Mouse (Mus musculus): ENCODE measurements around the gene Atg4c. TPM values are rescaled to one million over a fixed set of nuclear protein-coding genes. Genes with fewer than 3 reads are reported as not detected.
A peak's percentile ranks its signal among the peaks of the same experiment; 100 is the strongest.

Atg4c gene
- polyA plus RNA-seq, 1 experiment from 2014 or later, result 19.0 TPM

DNA sequence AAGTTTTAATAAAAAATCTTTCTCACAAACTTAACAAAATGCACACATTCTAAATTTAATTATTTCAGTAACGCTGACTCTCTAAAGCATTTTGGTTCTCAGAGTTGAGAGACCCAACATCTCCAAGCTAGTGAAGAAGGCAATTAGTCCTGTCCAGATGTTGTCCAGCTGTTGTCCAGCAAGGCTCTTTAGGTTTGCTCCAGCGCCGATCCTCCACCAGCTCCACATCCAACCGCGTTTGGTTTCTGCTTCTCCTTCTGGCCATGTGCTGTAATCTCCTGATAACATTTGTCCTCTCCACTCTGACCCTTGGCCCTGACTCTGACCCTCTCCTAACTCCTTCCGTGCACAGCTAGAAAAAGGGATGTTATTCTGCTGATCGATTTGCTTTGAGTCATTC lies 16.9 kb upstream of the Atg4c start:
- Histone ChIP-seq H3K27ac (no peak overlapping the region), H3K9ac (no peak overlapping the region), H3K4me3 (no peak overlapping the region), H3K27me3 (replicated peaks) (no peaks in the 10 kb centered on the region), H3K4me2 (replicated peaks) (no peak overlapping the region), H3K36me3 (no peaks in the 10 kb centered on the region), H3K4me1 (no peaks in the 10 kb centered on the region), H3K9me3 (no peaks in the 10 kb centered on the region)
- WGBS, result 88% methylated on average over 7 of the region's 7 CpGs
- ATAC-seq (ENCODE audit: low FRiP score, low read depth), result no peak

DNA sequence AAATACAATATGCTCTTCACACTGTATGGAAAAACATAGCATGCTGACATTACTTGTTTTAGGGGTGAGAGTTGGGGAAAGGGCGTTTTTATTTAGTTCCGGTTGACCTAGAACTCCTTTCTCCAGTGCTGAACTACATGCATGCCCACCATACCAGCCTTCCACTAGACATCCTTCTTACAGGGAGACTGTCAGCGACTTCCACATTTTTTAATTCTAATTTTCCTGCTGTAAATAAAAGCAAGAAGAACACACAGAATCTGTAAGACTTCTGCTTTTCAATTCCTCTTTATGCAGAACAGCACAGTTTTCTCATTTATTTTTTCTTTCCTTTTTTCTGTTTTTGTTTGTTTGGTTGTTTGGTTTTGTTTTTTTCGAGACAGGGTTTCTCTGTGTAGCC lies 16.5 kb upstream of the Atg4c start:
- Histone ChIP-seq H3K36me3 (no peaks in the 10 kb centered on the region), H3K9ac (no peak overlapping the region), H3K27ac (no peak overlapping the region), H3K27me3 (replicated peaks) (no peaks in the 10 kb centered on the region), H3K4me1 (no peaks in the 10 kb centered on the region), H3K4me3 (no peak overlapping the region), H3K4me2 (replicated peaks) (no peak overlapping the region), H3K9me3 (no peaks in the 10 kb centered on the region)
- WGBS, result 78% methylated on average over 4 of the region's 4 CpGs
- ATAC-seq (ENCODE audit: low FRiP score, low read depth), result no peak

DNA sequence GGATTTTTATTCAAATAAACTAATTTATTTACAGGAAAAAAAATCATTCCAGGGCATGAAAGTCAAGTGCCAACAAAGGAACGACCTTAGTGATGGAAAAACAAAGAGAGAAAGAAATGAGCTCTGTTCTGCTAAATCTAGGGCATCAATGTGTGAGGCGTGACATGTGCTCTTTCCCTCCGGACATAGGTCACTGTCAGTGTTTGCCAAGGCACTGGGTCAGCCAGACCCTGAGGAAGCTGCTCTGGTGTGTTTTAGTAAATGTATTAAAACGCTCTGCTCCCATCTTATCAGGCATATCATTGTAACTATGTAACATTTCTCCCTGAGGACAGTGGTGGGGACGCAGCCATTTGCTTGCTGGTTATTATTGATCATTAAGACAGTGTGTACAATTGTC lies 14.9 kb upstream of the Atg4c start:
- H3K4me1 ChIP-seq, result no peaks in the 10 kb centered on the region

DNA sequence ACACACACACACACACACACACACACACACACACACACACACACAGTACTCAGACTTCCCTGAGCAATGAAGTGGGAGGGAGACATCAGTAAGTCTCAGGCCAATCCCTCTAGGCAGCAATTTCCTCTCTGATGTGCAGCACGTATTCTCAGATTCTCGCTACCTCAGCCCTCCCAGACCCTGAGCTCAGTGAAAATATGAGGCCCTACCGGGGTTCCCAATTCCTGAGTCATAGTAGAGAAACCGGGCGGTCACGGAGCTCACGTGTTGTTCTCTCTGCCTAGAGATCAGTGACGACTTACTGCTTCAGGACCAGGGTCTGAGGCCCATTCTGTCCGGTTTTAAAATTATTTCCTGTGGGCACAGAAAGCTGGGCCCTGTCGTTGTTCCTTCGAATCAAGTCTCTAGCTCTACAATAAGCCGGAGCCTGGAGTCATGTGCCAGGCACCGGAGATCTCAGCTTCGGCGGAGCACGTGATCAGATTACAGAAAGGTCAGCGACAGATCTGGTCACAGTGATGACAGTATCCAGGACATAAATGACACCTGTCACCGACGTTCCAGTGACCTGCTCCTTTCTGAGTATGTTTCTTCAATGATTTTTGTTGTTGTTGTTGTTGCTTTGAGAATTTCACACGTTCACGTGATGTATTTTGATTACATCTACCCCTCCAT lies 14.2 kb upstream of the Atg4c start:
- H3K27me3 ChIP-seq (replicated peaks), result no peaks in the 10 kb centered on the region
- H3K4me1 ChIP-seq, result no peaks in the 10 kb centered on the region
- H3K9me3 ChIP-seq, result no peaks in the 10 kb centered on the region
- H3K36me3 ChIP-seq, result no peaks in the 10 kb centered on the region
- no peak for ATAC-seq (ENCODE audit: low FRiP score, low read depth)
- no peak overlapping the region for H3K9ac ChIP-seq
- no peak overlapping the region for H3K27ac ChIP-seq
- H3K4me2 ChIP-seq (replicated peaks), result no peak overlapping the region
- no peak overlapping the region for H3K4me3 ChIP-seq
- WGBS, result 77% methylated on average over 21 of the region's 21 CpGs

More for the DNA sequence above, 14.9 kb upstream of the Atg4c start:
- 71% methylated on average over 5 of the region's 5 CpGs for WGBS
- H3K36me3 ChIP-seq, result no peaks in the 10 kb centered on the region
- no peak for ATAC-seq (ENCODE audit: low FRiP score, low read depth)
- H3K27me3 ChIP-seq (replicated peaks), result no peaks in the 10 kb centered on the region
- H3K27ac ChIP-seq, result no peak overlapping the region
- H3K4me3 ChIP-seq, result no peak overlapping the region
- H3K9ac ChIP-seq, result no peak overlapping the region
- no peaks in the 10 kb centered on the region for H3K9me3 ChIP-seq
- no peak overlapping the region for H3K4me2 ChIP-seq (replicated peaks)

DNA sequence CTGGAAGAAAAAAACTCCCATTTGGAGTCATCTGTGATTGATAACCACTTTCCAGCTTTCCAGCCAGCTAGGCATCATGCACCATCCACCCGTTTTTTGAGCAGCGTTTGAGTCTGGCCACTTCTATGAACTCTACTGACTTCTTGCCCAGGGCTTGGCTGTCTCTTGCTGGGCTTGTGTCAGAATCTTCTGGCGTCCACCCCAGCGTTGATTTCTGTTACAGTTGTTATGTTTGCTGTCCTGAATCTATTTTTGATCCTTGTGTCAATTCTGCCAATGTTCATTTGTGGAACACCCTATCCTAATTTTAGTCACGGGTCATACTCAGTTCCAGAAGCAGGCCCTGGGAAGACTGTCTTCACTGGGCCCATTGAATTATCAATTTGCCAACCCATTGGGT lies 12.8 kb upstream of the Atg4c start:
- H3K9me3 ChIP-seq, result no peaks in the 10 kb centered on the region

DNA sequence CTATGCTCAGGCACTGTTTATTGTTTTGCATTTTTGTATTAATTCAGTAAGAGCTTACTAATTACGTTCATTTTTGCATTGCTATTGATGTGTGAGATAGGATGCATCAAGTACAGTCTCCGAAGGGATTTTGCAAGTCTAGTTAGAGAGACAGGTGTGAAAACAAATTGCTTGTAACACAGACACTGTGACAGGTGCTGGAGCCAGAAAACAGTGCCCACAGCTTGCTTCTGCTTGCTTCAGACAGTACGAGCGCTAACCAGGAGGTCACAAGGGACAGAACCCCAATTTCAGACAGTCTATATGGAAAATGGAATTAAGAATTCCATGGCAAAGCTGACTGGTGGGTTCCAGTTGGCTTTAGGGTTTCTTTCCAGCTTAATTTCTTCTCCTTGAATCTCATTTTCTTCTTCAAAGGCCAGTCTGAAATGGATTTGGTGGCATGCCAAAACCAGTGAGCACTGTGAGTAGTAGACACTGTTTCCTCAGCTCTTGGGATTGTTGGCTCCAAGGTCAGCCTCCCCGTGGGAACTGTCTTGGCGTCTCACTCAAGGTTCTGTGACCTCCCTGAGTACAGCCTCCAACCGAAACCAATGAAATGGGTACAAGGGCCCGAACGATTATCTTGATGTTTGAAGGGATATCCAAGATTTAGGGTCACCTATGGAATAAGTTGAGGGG lies 11.9 kb upstream of the Atg4c start:
- Histone ChIP-seq H3K4me2 (replicated peaks) (no peak overlapping the region), H3K9ac (no peak overlapping the region), H3K27me3 (replicated peaks) (no peaks in the 10 kb centered on the region), H3K27ac (no peak overlapping the region), H3K4me3 (no peak overlapping the region), H3K9me3 (no peaks in the 10 kb centered on the region), H3K36me3 (no peaks in the 10 kb centered on the region), H3K4me1 (no peaks in the 10 kb centered on the region)
- 83% methylated on average over 9 of the region's 9 CpGs for WGBS
- no peak for ATAC-seq (ENCODE audit: low FRiP score, low read depth)

More for the DNA sequence above, 12.8 kb upstream of the Atg4c start:
- no peak overlapping the region for H3K4me3 ChIP-seq
- WGBS, result 85% methylated on average over 5 of the region's 5 CpGs
- no peak overlapping the region for H3K27ac ChIP-seq
- no peak overlapping the region for H3K4me2 ChIP-seq (replicated peaks)
- H3K9ac ChIP-seq, result no peak overlapping the region
- ATAC-seq (ENCODE audit: low FRiP score, low read depth), result no peak
- no peaks in the 10 kb centered on the region for H3K4me1 ChIP-seq
- no peaks in the 10 kb centered on the region for H3K27me3 ChIP-seq (replicated peaks)
- H3K36me3 ChIP-seq, result no peaks in the 10 kb centered on the region

DNA sequence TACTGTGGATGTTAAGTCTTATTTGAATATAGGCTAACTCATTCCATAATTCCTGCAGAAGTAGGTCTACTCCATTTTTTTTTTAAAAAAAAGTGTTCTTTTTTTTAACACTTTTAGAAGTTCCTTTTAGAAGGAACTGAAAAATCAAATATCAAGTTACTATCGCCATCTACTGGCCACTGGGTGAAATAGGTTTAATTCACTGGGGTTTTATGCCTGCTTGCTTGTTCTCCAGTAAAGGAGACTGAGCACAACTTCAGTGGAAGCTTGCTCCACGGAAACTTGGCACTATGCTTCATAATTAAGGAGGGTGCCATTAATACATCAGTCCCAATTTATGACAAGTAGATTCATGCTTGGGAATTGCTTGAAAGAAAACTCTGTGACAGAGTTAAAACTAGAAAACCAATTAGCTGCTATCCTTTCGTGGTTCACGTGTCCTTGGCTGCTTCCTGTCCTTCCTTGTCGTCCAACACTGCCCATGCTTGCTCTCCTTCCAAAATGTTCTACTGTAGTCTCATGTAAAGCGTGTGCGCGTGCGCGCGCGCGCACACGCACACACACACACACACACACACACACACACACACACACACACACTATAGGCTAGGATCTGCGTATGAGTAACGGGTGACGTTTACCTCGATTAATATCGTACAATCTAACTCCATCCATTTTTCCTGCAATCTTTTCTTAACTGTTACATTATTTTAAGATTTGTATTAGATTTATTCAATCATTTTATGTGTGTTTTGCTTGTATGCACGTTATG lies 10.9 kb upstream of the Atg4c start:
- H3K36me3 ChIP-seq, result no peaks in the 10 kb centered on the region
- H3K27ac ChIP-seq, result no peak overlapping the region
- no peaks in the 10 kb centered on the region for H3K9me3 ChIP-seq
- no peak overlapping the region for H3K9ac ChIP-seq
- no peak for ATAC-seq (ENCODE audit: low FRiP score, low read depth)
- H3K4me3 ChIP-seq, result no peak overlapping the region
- WGBS, result 81% methylated on average over 20 of the region's 20 CpGs
- no peaks in the 10 kb centered on the region for H3K27me3 ChIP-seq (replicated peaks)
- no peaks in the 10 kb centered on the region for H3K4me1 ChIP-seq
- no peak overlapping the region for H3K4me2 ChIP-seq (replicated peaks)

DNA sequence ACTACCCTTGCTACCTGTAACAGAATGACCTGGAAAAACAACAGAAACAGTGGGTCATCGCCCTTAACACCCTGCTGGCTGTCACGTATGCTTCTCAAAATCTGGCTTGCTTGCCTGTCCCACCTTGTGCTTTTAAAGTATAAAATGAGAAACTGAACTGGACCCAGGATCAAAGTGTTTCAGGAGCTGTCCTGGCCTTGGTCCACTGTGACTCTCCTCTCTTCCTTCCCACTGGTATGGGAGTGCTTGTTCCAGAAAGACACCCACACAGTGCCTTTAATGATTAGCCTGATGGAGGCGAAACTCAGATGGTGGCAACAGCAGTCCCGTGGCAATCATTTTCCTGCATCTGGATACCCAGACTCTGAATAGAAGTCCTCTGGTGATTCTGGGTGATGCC lies 9.1 kb upstream of the Atg4c start:
- Histone ChIP-seq H3K4me3 (no peak overlapping the region), H3K9ac (no peak overlapping the region), H3K9me3 (no peaks in the 10 kb centered on the region), H3K4me2 (replicated peaks) (no peak overlapping the region), H3K36me3 (no peaks in the 10 kb centered on the region), H3K27ac (no peak overlapping the region), H3K27me3 (replicated peaks) (no peaks in the 10 kb centered on the region), H3K4me1 (no peaks in the 10 kb centered on the region)
- no peak for ATAC-seq (ENCODE audit: low FRiP score, low read depth)
- WGBS, result 68% methylated on average over 4 of the region's 4 CpGs

DNA sequence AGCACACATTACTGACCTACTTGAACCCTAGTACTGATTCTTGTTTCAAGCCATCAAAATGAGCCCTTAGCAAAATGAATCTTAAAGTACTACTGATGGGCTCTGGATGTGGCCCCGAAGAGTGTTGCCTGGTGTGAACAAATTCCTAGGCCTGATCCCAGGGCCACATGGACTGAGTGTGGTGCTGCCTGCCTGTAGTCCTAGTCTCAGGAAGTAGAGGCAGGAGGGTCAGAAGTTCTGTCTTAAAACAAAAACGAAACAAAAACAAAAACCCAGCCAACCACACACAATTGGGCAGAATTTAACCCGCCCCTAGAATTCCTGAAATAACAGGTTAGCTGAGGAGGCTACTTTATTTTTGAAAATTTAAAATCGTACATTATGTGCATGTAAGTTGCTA lies 8.4 kb upstream of the Atg4c start:
- H3K4me3 ChIP-seq, result no peak overlapping the region
- H3K4me1 ChIP-seq, result no peaks in the 10 kb centered on the region
- no peaks in the 10 kb centered on the region for H3K36me3 ChIP-seq
- 76% methylated on average over 4 of the region's 4 CpGs for WGBS
- H3K9me3 ChIP-seq, result no peaks in the 10 kb centered on the region
- ATAC-seq (ENCODE audit: low FRiP score, low read depth), result no peak
- no peaks in the 10 kb centered on the region for H3K27me3 ChIP-seq (replicated peaks)
- no peak overlapping the region for H3K27ac ChIP-seq
- H3K4me2 ChIP-seq (replicated peaks), result no peak overlapping the region
- no peak overlapping the region for H3K9ac ChIP-seq

DNA sequence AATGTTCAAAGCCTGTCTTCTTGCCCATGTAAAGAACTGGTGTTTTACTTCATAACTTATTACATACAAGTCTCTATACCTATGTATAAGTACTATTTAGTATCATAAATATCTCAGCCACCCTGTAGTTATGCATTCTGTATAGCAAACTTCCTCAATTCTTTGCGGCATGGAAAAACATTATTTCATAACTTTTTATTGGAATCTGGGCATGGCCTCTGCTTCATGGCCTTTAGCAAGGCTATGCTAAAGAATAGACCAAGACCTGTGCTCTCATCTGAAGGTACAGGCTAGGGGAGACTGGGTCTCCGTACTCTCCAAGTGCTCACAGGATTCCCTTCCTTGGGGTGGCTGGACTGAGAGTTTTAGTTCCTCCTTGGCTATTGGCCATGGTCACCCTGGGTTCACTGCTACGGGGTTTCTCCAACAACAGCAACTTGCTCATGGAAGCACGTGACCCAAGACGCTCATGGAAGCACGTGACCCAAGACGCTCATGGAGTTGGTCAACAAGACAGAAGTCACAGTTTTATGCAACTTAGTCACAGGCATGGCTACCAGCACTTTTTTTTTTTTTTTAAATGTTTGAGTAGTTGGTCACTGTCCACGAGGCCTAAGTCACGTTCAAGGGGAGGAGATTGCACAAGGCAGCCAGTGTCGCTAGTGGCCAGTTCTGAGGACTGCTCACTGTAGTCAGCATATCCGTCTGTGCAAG lies 7.2 kb upstream of the Atg4c start:
- Histone ChIP-seq H3K4me2 (replicated peaks) (no peak overlapping the region), H3K4me3 (no peak overlapping the region), H3K27ac (no peak overlapping the region), H3K27me3 (replicated peaks) (no peaks in the 10 kb centered on the region), H3K9ac (no peak overlapping the region), H3K9me3 (no peaks in the 10 kb centered on the region), H3K4me1 (no peaks in the 10 kb centered on the region), H3K36me3 (no peaks in the 10 kb centered on the region)
- WGBS, result 91% methylated on average over 11 of the region's 11 CpGs
- ATAC-seq (ENCODE audit: low FRiP score, low read depth), result no peak

DNA sequence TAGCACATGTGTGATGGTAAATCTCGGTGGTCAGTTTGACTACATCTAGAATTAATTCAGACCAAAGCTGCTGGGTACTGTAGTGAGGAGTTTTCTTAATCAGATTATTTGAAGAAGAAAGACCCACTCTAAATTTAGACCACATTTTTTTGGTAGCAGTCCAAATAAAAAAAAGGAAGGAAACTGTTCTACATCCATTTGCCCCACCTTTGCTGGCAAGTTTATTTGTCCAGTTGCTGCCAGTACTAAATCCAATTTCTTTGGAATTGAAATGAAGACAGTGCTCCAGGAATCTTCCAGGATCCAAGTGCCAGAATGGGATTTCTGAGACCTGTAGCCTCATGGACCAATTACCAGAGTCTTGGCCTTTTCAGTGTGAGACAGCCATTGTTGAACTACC lies 1.1 kb upstream of the Atg4c start:
- H3K27ac ChIP-seq, result no peak overlapping the region
- no peak for ATAC-seq (ENCODE audit: low FRiP score, low read depth)
- no peaks in the 10 kb centered on the region for H3K27me3 ChIP-seq (replicated peaks)
- no peak overlapping the region for H3K9ac ChIP-seq
- no peaks in the 10 kb centered on the region for H3K36me3 ChIP-seq
- H3K4me1 ChIP-seq, result no peaks in the 10 kb centered on the region
- H3K4me3 ChIP-seq, result no peak overlapping the region
- H3K4me2 ChIP-seq (replicated peaks), result no peak overlapping the region
- whole genome bisulfite sequencing, result 80% methylated on average over 1 of the region's 1 CpGs
- no peaks in the 10 kb centered on the region for H3K9me3 ChIP-seq

DNA sequence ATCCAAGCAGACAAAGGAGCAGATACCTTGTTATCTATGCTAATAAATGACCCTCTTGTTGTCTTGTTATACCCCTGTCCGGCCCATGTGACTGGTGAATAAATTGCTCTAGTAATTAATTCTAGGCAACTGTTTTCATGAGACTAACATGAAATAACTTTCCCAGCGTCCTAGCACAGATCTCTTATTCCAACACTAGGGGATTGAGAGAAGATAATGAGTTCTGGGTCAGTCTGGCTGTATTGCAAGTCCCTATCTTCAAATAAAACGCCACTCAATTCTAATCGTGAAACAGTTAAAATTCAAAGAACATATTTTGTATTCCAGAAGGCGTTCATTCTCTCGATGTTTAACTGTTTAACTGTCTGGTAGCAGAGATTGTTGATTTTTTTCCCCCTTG lies 520 bp upstream of the Atg4c start:
- Histone ChIP-seq H3K4me2 (replicated peaks) (peak overlapping the region; percentile 66), H3K9ac (peak overlapping the region; percentile 69; the same call in 1 of the 2 replicates), H3K27me3 (replicated peaks) (no peaks in the 10 kb centered on the region), H3K4me3 (no peak overlapping the region), H3K9me3 (no peaks in the 10 kb centered on the region), H3K27ac (no peak overlapping the region), H3K36me3 (no peaks in the 10 kb centered on the region), H3K4me1 (no peaks in the 10 kb centered on the region)
- ATAC-seq (ENCODE audit: low FRiP score, low read depth), result no peak
- 59% methylated on average over 6 of the region's 6 CpGs for WGBS

Measured in neural tube, embryonic 12.5 days (tissue).